Comparison of ENCODE assay signal across 25 mouse cellular contexts in the genomic region with DNA sequence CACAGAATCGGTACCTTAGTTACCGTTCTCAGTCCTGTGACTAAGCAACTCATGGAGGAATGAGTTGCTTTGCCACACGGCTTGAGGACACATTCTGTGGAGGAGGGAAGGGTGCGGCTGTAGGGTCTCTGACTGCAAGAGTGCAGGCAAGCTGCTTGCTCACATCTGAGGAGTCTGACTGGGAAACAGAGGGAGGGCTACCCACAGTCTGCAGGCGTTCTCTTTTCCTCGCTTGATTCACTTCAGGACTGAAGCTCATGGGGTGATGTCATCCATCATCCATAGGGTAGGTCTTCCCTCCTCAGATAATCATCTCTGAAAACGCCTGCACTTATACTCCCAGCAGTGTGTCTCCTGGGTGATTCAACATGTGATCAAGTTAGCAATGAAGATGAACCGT.
DNase-seq lines count a peak whose midpoint lies in the region; ATAC-seq and TF ChIP-seq lines count a peak whose summit lies in the region.
"Had no signal": no experiment of that assay in that cellular context is flagged by ENCODE, and none has a peak within 500 bp of the region (broad histone marks: within the 10 kb centered on the region; RNA-seq: fewer than 3 reads in every experiment).

No protein-coding gene starts in this region.

- ATAC-seq in forebrain, postnatal 0 days: peak; percentile 51; the same call in 1 of the 2 replicates
- ATAC-seq in forebrain, embryonic 12.5 days (ENCODE audit: low FRiP score): no peak
- ATAC-seq: forebrain, embryonic 16.5 days; hindbrain, embryonic 16.5 days; intestine, embryonic 16.5 days; liver, embryonic 12.5 days had no signal

- H3K4me2 ChIP-seq in forebrain, postnatal 0 days (ENCODE audit: low read depth): no peak overlapping the region
- no peak overlapping the region for H3K4me2 ChIP-seq in forebrain, embryonic 12.5 days
- H3K4me2 ChIP-seq: heart, embryonic 11.5 days; limb, embryonic 12.5 days; liver, embryonic 12.5 days had no signal

- H3K9ac ChIP-seq in forebrain, postnatal 0 days: no peak overlapping the region
- no peak overlapping the region for H3K9ac ChIP-seq in forebrain, embryonic 12.5 days
- H3K9ac ChIP-seq: limb, embryonic 12.5 days; liver, embryonic 12.5 days had no signal

- H3K4me3 ChIP-seq in forebrain, postnatal 0 days (ENCODE audit: low read depth, low read length): no peak overlapping the region
- H3K4me3 ChIP-seq in forebrain, embryonic 12.5 days (replicated peaks): no peak overlapping the region
- H3K4me3 ChIP-seq: embryonic facial prominence, embryonic 10.5 days; limb, embryonic 12.5 days; liver, embryonic 12.5 days; midbrain, embryonic 10.5 days had no signal

- 79% methylated on average over 8 of the region's 8 CpGs for WGBS in forebrain, postnatal 0 days
- 79% methylated on average over 8 of the region's 8 CpGs for WGBS in forebrain, embryonic 12.5 days

- no peaks in the 10 kb centered on the region for H3K4me1 ChIP-seq in forebrain, postnatal 0 days (ENCODE audit: insufficient read depth)
- no peaks in the 10 kb centered on the region for H3K4me1 ChIP-seq in forebrain, embryonic 12.5 days
- H3K4me1 ChIP-seq: limb, embryonic 12.5 days; liver, embryonic 12.5 days; midbrain, embryonic 10.5 days had no signal

- H3K9me3 ChIP-seq in forebrain, postnatal 0 days (ENCODE audit: low read length): no peaks in the 10 kb centered on the region
- no peaks in the 10 kb centered on the region for H3K9me3 ChIP-seq in forebrain, embryonic 12.5 days
- H3K9me3 ChIP-seq: embryonic facial prominence, embryonic 10.5 days; limb, embryonic 12.5 days; liver, embryonic 12.5 days; midbrain, embryonic 10.5 days had no signal

- no peak overlapping the region for H3K27ac ChIP-seq in forebrain, postnatal 0 days (ENCODE audit: low read depth, low read length)
- H3K27ac ChIP-seq in forebrain, embryonic 12.5 days: no peak overlapping the region
- H3K27ac ChIP-seq: embryonic facial prominence, embryonic 10.5 days; limb, embryonic 12.5 days; liver, embryonic 12.5 days; midbrain, embryonic 10.5 days had no signal

- no peak for DNase-seq in forebrain, postnatal 0 days
- peak; percentile 53 for DNase-seq in right cerebral cortex, adult 18-20 months
- no peak for DNase-seq in right cerebral cortex, postnatal 4 days
- peak; percentile 59 to 61 for DNase-seq in right cerebral cortex, adult 2 months (ENCODE audit: low spot score in 2 of 2)
- DNase-seq in telencephalon, adult 2 months (ENCODE audit: low read depth, low spot score): peak; percentile 53
- no peak for DNase-seq in spleen, postnatal 4 days (ENCODE audit: low spot score in 2 of 2)
- DNase-seq in cerebellum, postnatal 14 days: no peak
- DNase-seq: adrenal gland, postnatal 14 days; cerebellum, adult 8-10 months; heart, adult 11 months; kidney, postnatal 36 days; lung, adult 18-20 months; lung, postnatal 10 days; spleen, adult 18-20 months; thymus, adult 18-20 months; thymus, postnatal 36 days had no signal

- H3K36me3 ChIP-seq in forebrain, postnatal 0 days (ENCODE audit: insufficient read depth): no peaks in the 10 kb centered on the region
- no peaks in the 10 kb centered on the region for H3K36me3 ChIP-seq in forebrain, embryonic 12.5 days (replicated peaks)
- H3K36me3 ChIP-seq: embryonic facial prominence, embryonic 10.5 days; limb, embryonic 12.5 days; liver, embryonic 12.5 days; midbrain, embryonic 10.5 days had no signal

- no peak for TF ChIP-seq CTCF in forebrain, postnatal 0 days (IDR thresholded peaks at IDR 0.05; ENCODE audit: low read depth)

- no peaks in the 10 kb centered on the region for H3K27me3 ChIP-seq in forebrain, postnatal 0 days (ENCODE audit: insufficient read depth, low read length)
- H3K27me3 ChIP-seq in forebrain, embryonic 12.5 days: no peaks in the 10 kb centered on the region
- H3K27me3 ChIP-seq: limb, embryonic 12.5 days; liver, embryonic 12.5 days had no signal

Comparison
In these comparisons a context has a peak if more than half of its experiments do, and no peak if none do; other contexts are left out.
1. DNase-seq: peak in right cerebral cortex, adult 18-20 months (single experiment), right cerebral cortex, adult 2 months (2 of 2) and telencephalon, adult 2 months (single experiment); none in forebrain, postnatal 0 days (single experiment), right cerebral cortex, postnatal 4 days (single experiment), spleen, postnatal 4 days (0 of 2) and cerebellum, postnatal 14 days (0 of 2).